Comparison of ENCODE assay signal across 15 mouse cellular contexts in the genomic region with DNA sequence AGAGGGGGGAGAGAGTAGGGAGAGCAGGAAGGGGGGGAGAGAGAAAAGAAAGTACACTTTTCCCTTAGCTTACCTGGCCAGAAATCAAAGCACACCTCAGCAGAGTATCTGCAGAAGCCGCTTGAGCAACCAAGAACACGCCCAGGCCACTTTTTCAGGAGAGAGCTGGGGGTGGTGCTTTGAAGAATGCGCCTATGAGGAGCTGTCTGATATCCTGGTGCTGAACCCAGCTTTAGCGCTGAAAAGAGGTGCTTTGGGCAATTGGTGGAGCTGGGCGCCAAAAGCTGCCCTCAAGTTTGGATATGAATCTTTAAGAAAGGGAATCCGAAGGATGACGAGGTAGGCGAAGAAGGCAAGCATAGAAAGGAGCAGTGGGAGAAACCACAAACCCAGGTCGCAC.
A peak's percentile ranks its signal among the peaks of the same experiment; 100 is the strongest.
DNase-seq lines count a peak whose midpoint lies in the region; ATAC-seq and TF ChIP-seq lines count a peak whose summit lies in the region.
"Had no signal": no experiment of that assay in that cellular context is flagged by ENCODE, and none has a peak within 500 bp of the region (broad histone marks: within the 10 kb centered on the region; RNA-seq: fewer than 3 reads in every experiment).

No protein-coding gene starts in this region.

- no peak for ATAC-seq in limb, embryonic 11.5 days (ENCODE audit: insufficient number of reproducible peaks, low FRiP score, low TSS enrichment, low read depth)

- H3K36me3 ChIP-seq in limb, embryonic 11.5 days (ENCODE audit: control insufficient read depth, insufficient read depth, low read length) = no peaks in the 10 kb centered on the region
- H3K36me3 ChIP-seq in limb, embryonic 10.5 days = no peaks in the 10 kb centered on the region
- H3K36me3 ChIP-seq in ES-E14 (ENCODE audit: control insufficient read depth, insufficient read depth, low read length, poor library complexity, severe bottlenecking) = no peaks in the 10 kb centered on the region
- no peaks in the 10 kb centered on the region for H3K36me3 ChIP-seq in embryonic facial prominence, embryonic 10.5 days (replicated peaks)
- H3K36me3 ChIP-seq: embryonic facial prominence, embryonic 15.5 days; hindbrain, embryonic 15.5 days; stomach, embryonic 15.5 days had no signal

- DNase-seq in adrenal gland, postnatal 14 days = peak; percentile 4
- DNase-seq in adrenal gland, adult 8-10 months = no peak
- peak; percentile 24 for DNase-seq in limb, embryonic 11.5 days (ENCODE audit: low spot score)
- no peak for DNase-seq in limb, embryonic 10.5 days (ENCODE audit: low spot score)
- DNase-seq in ES-E14 (ENCODE audit: low read depth, low spot score) = peak; percentile 39
- DNase-seq in embryonic facial prominence, embryonic 10.5 days (ENCODE audit: low spot score) = peak; percentile 24
- DNase-seq in gastrocnemius, postnatal 36 days = no peak
- DNase-seq in layer of hippocampus, postnatal 25 days (ENCODE audit: extremely low spot score in 1 of 2, low spot score in 1 of 2) = no peak
- DNase-seq: cerebellum, adult 9-11 months; kidney, adult 9 months; liver had no signal

- intact Hi-C loops in gastrocnemius, postnatal 36 days (cut with DNase I) = no loop called here

- no peak overlapping the region for H3K4me3 ChIP-seq in limb, embryonic 11.5 days (ENCODE audit: low read depth, low read length)
- H3K4me3 ChIP-seq in limb, embryonic 10.5 days = no peak overlapping the region
- no peak overlapping the region for H3K4me3 ChIP-seq in ES-E14 (ENCODE audit: insufficient read depth in 1 of 2, low read depth in 1 of 2, low read length in 2 of 2, poor library complexity in 1 of 2, severe bottlenecking in 1 of 2)
- no peak overlapping the region for H3K4me3 ChIP-seq in embryonic facial prominence, embryonic 10.5 days
- H3K4me3 ChIP-seq: embryonic facial prominence, embryonic 15.5 days; hindbrain, embryonic 15.5 days; stomach, embryonic 15.5 days had no signal

- WGBS in limb, embryonic 11.5 days = 21% methylated on average over 9 of the region's 9 CpGs
- 26% methylated on average over 9 of the region's 9 CpGs for WGBS in limb, embryonic 10.5 days
- 26% methylated on average over 9 of the region's 9 CpGs for WGBS in embryonic facial prominence, embryonic 10.5 days

- H3K4me1 ChIP-seq in limb, embryonic 11.5 days (ENCODE audit: control insufficient read depth, insufficient read depth, low read length) = no peaks in the 10 kb centered on the region
- no peaks in the 10 kb centered on the region for H3K4me1 ChIP-seq in limb, embryonic 10.5 days
- H3K4me1 ChIP-seq in ES-E14 (ENCODE audit: control insufficient read depth in 2 of 2, insufficient read depth in 2 of 2, low read length in 2 of 2, poor library complexity in 1 of 2) = no peaks in the 10 kb centered on the region
- H3K4me1 ChIP-seq in embryonic facial prominence, embryonic 10.5 days = no peaks in the 10 kb centered on the region
- H3K4me1 ChIP-seq: embryonic facial prominence, embryonic 15.5 days; hindbrain, embryonic 15.5 days; stomach, embryonic 15.5 days had no signal

- H3K9me3 ChIP-seq in limb, embryonic 11.5 days (ENCODE audit: control insufficient read depth, low read length) = no peaks in the 10 kb centered on the region
- no peaks in the 10 kb centered on the region for H3K9me3 ChIP-seq in limb, embryonic 10.5 days (replicated peaks)
- no peaks in the 10 kb centered on the region for H3K9me3 ChIP-seq in ES-E14 (ENCODE audit: control insufficient read depth, insufficient read depth, low read depth, low read length)
- no peaks in the 10 kb centered on the region for H3K9me3 ChIP-seq in embryonic facial prominence, embryonic 10.5 days
- H3K9me3 ChIP-seq: embryonic facial prominence, embryonic 15.5 days; hindbrain, embryonic 15.5 days; stomach, embryonic 15.5 days had no signal

- H3K27ac ChIP-seq in limb, embryonic 11.5 days (replicated peaks; ENCODE audit: low read depth, low read length) = no peak overlapping the region
- no peak overlapping the region for H3K27ac ChIP-seq in limb, embryonic 10.5 days
- no peak overlapping the region for H3K27ac ChIP-seq in ES-E14 (ENCODE audit: insufficient read depth, low read depth, low read length, poor library complexity, severe bottlenecking)
- H3K27ac ChIP-seq in embryonic facial prominence, embryonic 10.5 days (replicated peaks) = no peak overlapping the region
- H3K27ac ChIP-seq: embryonic facial prominence, embryonic 15.5 days; hindbrain, embryonic 15.5 days; stomach, embryonic 15.5 days had no signal

- H3K27me3 ChIP-seq in limb, embryonic 11.5 days (ENCODE audit: control insufficient read depth, insufficient read depth, low read length) = no peaks in the 10 kb centered on the region
- H3K27me3 ChIP-seq in limb, embryonic 10.5 days (ENCODE audit: low read depth, poor library complexity, severe bottlenecking) = no peaks in the 10 kb centered on the region
- H3K27me3 ChIP-seq in embryonic facial prominence, embryonic 10.5 days (replicated peaks; ENCODE audit: low read depth, poor library complexity, severe bottlenecking) = no peaks in the 10 kb centered on the region
- H3K27me3 ChIP-seq: CH12.LX; embryonic facial prominence, embryonic 15.5 days; hindbrain, embryonic 15.5 days; stomach, embryonic 15.5 days had no signal

- in situ Hi-C loops in ES-E14 (cut with MboI; ENCODE audit: low sequenced_read_pairs in 2 of 2, unreplicated experiment in 2 of 2) = no loop called here

- H3K4me2 ChIP-seq in limb, embryonic 11.5 days (ENCODE audit: low read depth, severe bottlenecking) = no peak overlapping the region
- H3K4me2 ChIP-seq: embryonic facial prominence, embryonic 15.5 days; hindbrain, embryonic 15.5 days; stomach, embryonic 15.5 days had no signal

- H3K9ac ChIP-seq in limb, embryonic 11.5 days (ENCODE audit: low read length) = no peak overlapping the region
- H3K9ac ChIP-seq in ES-E14 (ENCODE audit: insufficient read depth, low read depth, low read length, poor library complexity, severe bottlenecking) = no peak overlapping the region
- H3K9ac ChIP-seq: embryonic facial prominence, embryonic 15.5 days; hindbrain, embryonic 15.5 days; stomach, embryonic 15.5 days had no signal

TF ChIP-seq in ES-E14, 5 proteins besides CTCF, POLR2A, EP300 and RAD21:
- TF ChIP-seq HCFC1 (IDR thresholded peaks at IDR 0.05; ENCODE audit: borderline replicate concordance, insufficient read depth, low read length) (no peak), CHD2 (IDR thresholded peaks at IDR 0.05; ENCODE audit: low read depth, low read length) (no peak), MAFK (IDR thresholded peaks at IDR 0.05; ENCODE audit: insufficient read depth, low read depth, low read length) (no peak), ZNF384 (IDR thresholded peaks at IDR 0.05; ENCODE audit: low read depth, low read length) (no peak), ZC3H11A (IDR thresholded peaks at IDR 0.05; ENCODE audit: borderline replicate concordance, low read depth, low read length) (no peak)

Comparison
In these comparisons a context has a peak if more than half of its experiments do, and no peak if none do; other contexts are left out.
1. DNase-seq: peak in adrenal gland, postnatal 14 days (single experiment), limb, embryonic 11.5 days (single experiment), ES-E14 (single experiment) and embryonic facial prominence, embryonic 10.5 days (single experiment); none in adrenal gland, adult 8-10 months (single experiment), limb, embryonic 10.5 days (single experiment), gastrocnemius, postnatal 36 days (0 of 2) and layer of hippocampus, postnatal 25 days (0 of 2).